Mouse (Mus musculus) cerebellum, postnatal 25 days (tissue): ENCODE data around the gene Rara.
"Not testable (repeated sequence)": the region's sequence is repeated elsewhere in the genome, so short reads cannot be mapped to it uniquely, and the experiment has no call there.

Source experiments
- DNase-seq, 2 experiments: peaks; one replicate each; pipeline ENCODE4 v3.0.0; 2021; ENCODE audit warnings: mixed read lengths in 2 of 2

The Rara gene

GRCm38 (mm10) chr11:98922851-98923711 is 4.5 kb upstream of the Rara start:
- not testable (repeated sequence) for DNase-seq

GRCm38 (mm10) chr11:98924633-98925175 is 2.9 kb upstream of the Rara start:
- DNase-seq = no peak

GRCm38 (mm10) chr11:98925265-98925721 is 2.3 kb upstream of the Rara start:
- peak in 1 of 2 experiments; percentile 55 for DNase-seq

GRCm38 (mm10) chr11:98925868-98926311 is 1.7 kb upstream of the Rara start:
- peak in 1 of 2 experiments; percentile 61 for DNase-seq

- DNase-seq = no peak
Observed at GRCm38 (mm10) chr11:98926553-98926952, 1.1 kb upstream of the Rara start.

GRCm38 (mm10) chr11:98928186-98928893 is 722 bp downstream of the Rara start:
- DNase-seq = peak; percentile 76 to 78

GRCm38 (mm10) chr11:98929503-98929902 is 1.9 kb downstream of the Rara start:
- DNase-seq = peak; percentile 84 to 86

GRCm38 (mm10) chr11:98930127-98930601 is 2.5 kb downstream of the Rara start:
- DNase-seq = peak; percentile 86 to 88

GRCm38 (mm10) chr11:98930773-98931512 is 3.3 kb downstream of the Rara start:
- peak; percentile 59 to 68 for DNase-seq

- DNase-seq = peak in 1 of 2 experiments; percentile 72
Observed at GRCm38 (mm10) chr11:98931513-98932292, 4.1 kb downstream of the Rara start.

- DNase-seq = peak; percentile 16 to 50
Observed at GRCm38 (mm10) chr11:98932293-98933091, 4.9 kb downstream of the Rara start.

- DNase-seq = peak; percentile 87 to 96
Observed at GRCm38 (mm10) chr11:98933151-98933550, 5.5 kb downstream of the Rara start.

GRCm38 (mm10) chr11:98933847-98934246 is 6.2 kb downstream of the Rara start:
- DNase-seq = not testable (repeated sequence)

GRCm38 (mm10) chr11:98934367-98934766 is 6.7 kb downstream of the Rara start:
- DNase-seq = no peak

GRCm38 (mm10) chr11:98935123-98935522 is 7.5 kb downstream of the Rara start:
- DNase-seq = no peak

- peak in 1 of 2 experiments; percentile 47 for DNase-seq
Observed at GRCm38 (mm10) chr11:98936170-98936569, 8.6 kb downstream of the Rara start.

GRCm38 (mm10) chr11:98936606-98937409 is 9.2 kb downstream of the Rara start:
- DNase-seq = peak in 1 of 2 experiments; percentile 39

- DNase-seq = peak; percentile 69 to 86
Observed at GRCm38 (mm10) chr11:98937410-98937913, 9.8 kb downstream of the Rara start.

GRCm38 (mm10) chr11:98937914-98938694 is 10.5 kb downstream of the Rara start:
- DNase-seq = peak; percentile 42 to 57
